ENCODE assay signal across 21 mouse cellular contexts in genomic region chr17:63410101-63410500, GRCm38 (mm10).
"Had no signal": no experiment of that assay in that cellular context is flagged by ENCODE, and none has a peak within 500 bp of the region (broad histone marks: within the 10 kb centered on the region; RNA-seq: fewer than 3 reads in every experiment).

No protein-coding gene starts in this region.

- H3K4me1 ChIP-seq: neural tube, embryonic 12.5 days had no signal

- ATAC-seq: hindbrain, postnatal 0 days; inflammation-experienced regulatory T-cells, adult 6 months; midbrain, embryonic 15.5 days had no signal

- H3K27me3 ChIP-seq: limb, embryonic 12.5 days; limb, embryonic 15.5 days; liver, embryonic 13.5 days; midbrain, embryonic 15.5 days; neural tube, embryonic 12.5 days; neural tube, embryonic 15.5 days had no signal

- H3K36me3 ChIP-seq: liver, embryonic 13.5 days; midbrain, embryonic 15.5 days had no signal

- H3K27ac ChIP-seq: hindbrain, embryonic 14.5 days; hindbrain, postnatal 0 days; limb, embryonic 12.5 days; limb, embryonic 15.5 days; liver, embryonic 13.5 days; midbrain, embryonic 15.5 days; neural tube, embryonic 12.5 days; neural tube, embryonic 15.5 days; stomach, postnatal 0 days had no signal

- DNase-seq: kidney, postnatal 4 days; left cerebral cortex, postnatal 4 days; liver, embryonic 13.5 days; lung, adult 2 months; lung, postnatal 14 days; lung, postnatal 4 days; right cerebral cortex, adult 18-20 months; right cerebral cortex, postnatal 25 days; thymus, adult 2 months; thymus, postnatal 14 days; thymus, postnatal 4 days had no signal

- H3K9ac ChIP-seq: hindbrain, embryonic 14.5 days; limb, embryonic 12.5 days; limb, embryonic 15.5 days; liver, embryonic 13.5 days; midbrain, embryonic 15.5 days; neural tube, embryonic 12.5 days; neural tube, embryonic 15.5 days had no signal

- H3K9me3 ChIP-seq: limb, embryonic 15.5 days; liver, embryonic 13.5 days; midbrain, embryonic 15.5 days; neural tube, embryonic 15.5 days had no signal

- H3K4me2 ChIP-seq: hindbrain, embryonic 14.5 days; limb, embryonic 12.5 days; limb, embryonic 15.5 days; liver, embryonic 13.5 days; midbrain, embryonic 11.5 days; midbrain, embryonic 15.5 days; neural tube, embryonic 12.5 days; neural tube, embryonic 15.5 days had no signal

- H3K4me3 ChIP-seq: limb, embryonic 12.5 days; limb, embryonic 15.5 days; liver, embryonic 13.5 days; midbrain, embryonic 15.5 days; neural tube, embryonic 12.5 days; neural tube, embryonic 15.5 days had no signal
